Mouse (Mus musculus) thymus, postnatal 25 days (tissue): ENCODE data around the gene Cwc27.
A peak's percentile ranks its signal among the peaks of the same experiment; 100 is the strongest.

Experiments
- DNase-seq: peaks from one replicate; pipeline ENCODE4 v3.0.0; 2022

Gene Cwc27

GRCm38 (mm10) chr13:104816635-104817571 is at the start of gene Cwc27:
Gene Cwc27, minus strand, starts transcription at chr13:104817142.
- peak; percentile 86 for DNase-seq

- DNase-seq: no peak
Measured at GRCm38 (mm10) chr13:104866726-104867125, 49.8 kb upstream of the Cwc27 start.

- peak; percentile 25 for DNase-seq
Measured at GRCm38 (mm10) chr13:104863127-104863979, 46.4 kb upstream of the Cwc27 start, which contains the start of gene Shisal2b. Gene Shisal2b, minus strand, starts transcription at chr13:104863893.

- no peak for DNase-seq
Measured at GRCm38 (mm10) chr13:104853645-104854044, 36.7 kb upstream of the Cwc27 start.

- no peak for DNase-seq
Measured at GRCm38 (mm10) chr13:104843295-104844089, 26.6 kb upstream of the Cwc27 start.

GRCm38 (mm10) chr13:104841937-104842336 is 25.0 kb upstream of the Cwc27 start:
- DNase-seq: no peak

- no peak for DNase-seq
Measured at GRCm38 (mm10) chr13:104837628-104838027, 20.7 kb upstream of the Cwc27 start.

- DNase-seq: no peak
Measured at GRCm38 (mm10) chr13:104832811-104833210, 15.9 kb upstream of the Cwc27 start.

GRCm38 (mm10) chr13:104825470-104825869 is 8.5 kb upstream of the Cwc27 start:
- no peak for DNase-seq

GRCm38 (mm10) chr13:104822411-104822838 is 5.5 kb upstream of the Cwc27 start:
- no peak for DNase-seq

- DNase-seq: no peak
Measured at GRCm38 (mm10) chr13:104821908-104822307, 5.0 kb upstream of the Cwc27 start.

- no peak for DNase-seq
Measured at GRCm38 (mm10) chr13:104821192-104821591, 4.2 kb upstream of the Cwc27 start.

- peak; percentile 32 for DNase-seq
Measured at GRCm38 (mm10) chr13:104817696-104818095, 754 bp upstream of the Cwc27 start.

GRCm38 (mm10) chr13:104816270-104816634 is 690 bp downstream of the Cwc27 start:
- DNase-seq: no peak

- DNase-seq: no peak
Measured at GRCm38 (mm10) chr13:104805681-104806080, 11.3 kb downstream of the Cwc27 start.

- DNase-seq: no peak
Measured at GRCm38 (mm10) chr13:104799566-104800182, 17.3 kb downstream of the Cwc27 start.

- DNase-seq: no peak
Measured at GRCm38 (mm10) chr13:104799067-104799466, 17.9 kb downstream of the Cwc27 start.

- DNase-seq: no peak
Measured at GRCm38 (mm10) chr13:104794421-104794820, 22.5 kb downstream of the Cwc27 start.

- DNase-seq: no peak
Measured at GRCm38 (mm10) chr13:104792184-104792583, 24.8 kb downstream of the Cwc27 start, which contains the start of gene Srek1ip1. Gene Srek1ip1, plus strand, starts transcription at chr13:104792484.

- peak; percentile 19 for DNase-seq
Measured at GRCm38 (mm10) chr13:104789663-104790062, 27.3 kb downstream of the Cwc27 start.

- no peak for DNase-seq
Measured at GRCm38 (mm10) chr13:104787260-104787659, 29.7 kb downstream of the Cwc27 start.

GRCm38 (mm10) chr13:104779104-104779670 is 37.8 kb downstream of the Cwc27 start:
- DNase-seq: no peak
